Mouse (Mus musculus) heart, adult 8-10 months (tissue): ENCODE measurements around the gene 1700014D04Rik. TPM values are rescaled to one million over a fixed set of nuclear protein-coding genes. Genes with fewer than 3 reads are reported as not detected.
"Not testable (repeated sequence)": the region's sequence is repeated elsewhere in the genome, so short reads cannot be mapped to it uniquely, and the experiment has no call there.

Experiments used
- DNase-seq: peaks from one replicate; pipeline ENCODE4 v3.0.0; 2022; ENCODE audit warnings: low spot score
- total RNA-seq, 4 experiments: library from RNA; stranded (reverse); gene quantifications; 2 replicates each; pipeline ENCODE4 v1.2.4; 2022

The 1700014D04Rik gene
- total RNA-seq, result not detected

- no peak for DNase-seq
Measured at GRCm38 (mm10) chr13:59746711-59747110, at the start of gene 1700014D04Rik. Gene 1700014D04Rik (minus strand): TSS chr13:59746752.

- DNase-seq, result no peak
Measured at GRCm38 (mm10) chr13:59795807-59796465, 49.4 kb upstream of the 1700014D04Rik start.

GRCm38 (mm10) chr13:59794786-59795185 lies 48.2 kb upstream of the 1700014D04Rik start:
- no peak for DNase-seq

- no peak for DNase-seq
Measured at GRCm38 (mm10) chr13:59782145-59782544, 35.6 kb upstream of the 1700014D04Rik start, which contains the start of gene Gm49354. Gene Gm49354 (minus strand): TSS chr13:59782245.

- not testable (repeated sequence) for DNase-seq
Measured at GRCm38 (mm10) chr13:59779744-59780264, 33.3 kb upstream of the 1700014D04Rik start.

- no peak for DNase-seq
Measured at GRCm38 (mm10) chr13:59779213-59779612, 32.7 kb upstream of the 1700014D04Rik start.

- no peak for DNase-seq
Measured at GRCm38 (mm10) chr13:59775168-59775567, 28.6 kb upstream of the 1700014D04Rik start.

GRCm38 (mm10) chr13:59771257-59771656 lies 24.7 kb upstream of the 1700014D04Rik start:
- peak; percentile 83 for DNase-seq

GRCm38 (mm10) chr13:59770847-59771246 lies 24.3 kb upstream of the 1700014D04Rik start:
- no peak for DNase-seq

GRCm38 (mm10) chr13:59770164-59770562 lies 23.6 kb upstream of the 1700014D04Rik start:
- peak; percentile 88 for DNase-seq

- peak; percentile 98 for DNase-seq
Measured at GRCm38 (mm10) chr13:59769296-59770163, 23.0 kb upstream of the 1700014D04Rik start, which contains the start of gene Isca1. Gene Isca1 (minus strand): TSS chr13:59769810.

- DNase-seq, result no peak
Measured at GRCm38 (mm10) chr13:59768531-59768930, 22.0 kb upstream of the 1700014D04Rik start.

- DNase-seq, result no peak
Measured at GRCm38 (mm10) chr13:59766786-59767515, 20.4 kb upstream of the 1700014D04Rik start.

GRCm38 (mm10) chr13:59762791-59763190 lies 16.2 kb upstream of the 1700014D04Rik start:
- no peak for DNase-seq

- no peak for DNase-seq
Measured at GRCm38 (mm10) chr13:59756906-59757305, 10.4 kb upstream of the 1700014D04Rik start.

GRCm38 (mm10) chr13:59750310-59750709 lies 3.8 kb upstream of the 1700014D04Rik start:
- no peak for DNase-seq

- DNase-seq, result no peak
Measured at GRCm38 (mm10) chr13:59746164-59746563, 388 bp downstream of the 1700014D04Rik start.

GRCm38 (mm10) chr13:59745462-59745861 lies 1.1 kb downstream of the 1700014D04Rik start:
- no peak for DNase-seq

- peak; percentile 16 for DNase-seq
Measured at GRCm38 (mm10) chr13:59741697-59742096, 4.9 kb downstream of the 1700014D04Rik start.

- peak; percentile 57 for DNase-seq
Measured at GRCm38 (mm10) chr13:59741096-59741495, 5.5 kb downstream of the 1700014D04Rik start.

- DNase-seq, result no peak
Measured at GRCm38 (mm10) chr13:59739397-59739796, 7.2 kb downstream of the 1700014D04Rik start.

GRCm38 (mm10) chr13:59738455-59738854 lies 8.1 kb downstream of the 1700014D04Rik start:
- DNase-seq, result no peak
